Mouse (Mus musculus) MEL (cell line): Measurements from ENCODE around the gene BC052040. TPM values are rescaled to one million over a fixed set of nuclear protein-coding genes. Genes with fewer than 3 reads are reported as not detected.

Experiments
- DNase-seq: peaks from one replicate; pipeline ENCODE4 v3.0.0; 2011; ENCODE audit warnings: low read depth, low spot score
- H3K27ac ChIP-seq: 2 replicates; pipeline ENCODE4 v1.5.1; 2012; ENCODE audit warnings: low read depth, mild to moderate bottlenecking, control low read depth, low read length, moderate library complexity; ENCODE audit not compliant: control insufficient read depth
- H3K27me3 ChIP-seq, 2 experiments: fragments of 150-350 bp in 1 of 2; sonication (generic) in 1 of 2; 2 replicates each; pipeline ENCODE4 v1.6.1; 2012; ENCODE audit warnings: low read length in 2 of 2, mild to moderate bottlenecking in 2 of 2, improper control_type of control experiment in 1 of 2, moderate library complexity in 1 of 2; ENCODE audit not compliant: insufficient read depth in 2 of 2, control insufficient read depth in 1 of 2
- H3K36me3 ChIP-seq, 2 experiments: 2 replicates each; pipeline ENCODE4 v1.6.1; 2012 to 2014; ENCODE audit warnings: low read length in 2 of 2, improper control_type of control experiment in 1 of 2, inconsistent platforms in 1 of 2, mild to moderate bottlenecking in 1 of 2; ENCODE audit not compliant: insufficient read depth in 2 of 2, control insufficient read depth in 1 of 2
- H3K4me1 ChIP-seq, 2 experiments: fragments of 150-350 bp in 1 of 2; sonication (generic) in 1 of 2; 2 replicates each; pipeline ENCODE4 v1.6.1; 2012; ENCODE audit warnings: low read length in 2 of 2, improper control_type of control experiment in 1 of 2, mild to moderate bottlenecking in 1 of 2; ENCODE audit not compliant: insufficient read depth in 2 of 2, control insufficient read depth in 1 of 2
- H3K4me3 ChIP-seq, 2 experiments: fragments of 150-350 bp in 1 of 2; sonication (generic) in 1 of 2; 2 replicates each; pipeline ENCODE4 v1.5.1; 2012; ENCODE audit warnings: low read depth in 2 of 2, low read length in 2 of 2, mild to moderate bottlenecking in 2 of 2, moderate library complexity in 2 of 2, control low read depth in 1 of 2, improper control_type of control experiment in 1 of 2; ENCODE audit not compliant: control insufficient read depth in 1 of 2, insufficient read depth in 1 of 2
- H3K79me2 ChIP-seq: 2 replicates; pipeline ENCODE4 v1.6.1; 2012; ENCODE audit warnings: mild to moderate bottlenecking, low read length, moderate library complexity; ENCODE audit not compliant: control insufficient read depth, poor library complexity, insufficient read depth
- H3K9ac ChIP-seq: 2 replicates; pipeline ENCODE4 v1.6.1; 2012; ENCODE audit warnings: low read depth, mild to moderate bottlenecking, control low read depth, low read length, moderate library complexity; ENCODE audit not compliant: control insufficient read depth, poor library complexity, severe bottlenecking
- H3K9me3 ChIP-seq: fragments of 150-350 bp; sonication (generic); replicated peaks from 2 replicates; pipeline ENCODE4 v1.6.1; 2012; ENCODE audit warnings: mild to moderate bottlenecking, low read length, improper control_type of control experiment, moderate library complexity; ENCODE audit not compliant: insufficient read depth
- CTCF ChIP-seq, 3 experiments: IDR thresholded peaks in 2 of 3; conservative IDR thresholded peaks in 1 of 3; 2 replicates each; pipeline ENCODE4 v1.5.1; 2011 to 2012; ENCODE audit warnings: low read length in 3 of 3, low read depth in 2 of 3, mild to moderate bottlenecking in 2 of 3, improper control_type of control experiment in 1 of 3, inconsistent platforms in 1 of 3, mixed read lengths in 1 of 3, moderate library complexity in 1 of 3; ENCODE audit not compliant: control insufficient read depth in 1 of 3, insufficient read depth in 1 of 3, poor library complexity in 1 of 3, severe bottlenecking in 1 of 3
- E2F4 ChIP-seq: IDR thresholded peaks from 2 replicates; pipeline ENCODE4 v1.6.1; 2011; ENCODE audit warnings: low read depth, low read length, improper control_type of control experiment, borderline replicate concordance
- ELF1 ChIP-seq: IDR thresholded peaks from 2 replicates; pipeline ENCODE4 v1.6.1; 2014; ENCODE audit warnings: low read depth, mild to moderate bottlenecking, inconsistent platforms, low read length, improper control_type of control experiment, moderate library complexity
- EP300 ChIP-seq, 2 experiments: IDR thresholded peaks; 2 replicates each; pipeline ENCODE4 v1.6.1; 2011; ENCODE audit warnings: improper control_type of control experiment in 2 of 2, low read length in 2 of 2, low read depth in 1 of 2, mild to moderate bottlenecking in 1 of 2
- ETS1 ChIP-seq: IDR thresholded peaks from 2 replicates; pipeline ENCODE4 v1.6.1; 2012; ENCODE audit warnings: low read depth, mild to moderate bottlenecking, inconsistent platforms, low read length, improper control_type of control experiment, moderate library complexity
- GABPA ChIP-seq: IDR thresholded peaks from 2 replicates; pipeline ENCODE4 v1.6.1; 2012; ENCODE audit warnings: low read depth, mild to moderate bottlenecking, inconsistent platforms, low read length, improper control_type of control experiment, moderate library complexity
- JUND ChIP-seq: IDR thresholded peaks from 2 replicates; pipeline ENCODE4 v1.6.1; 2011; ENCODE audit warnings: low read depth, mild to moderate bottlenecking, improper control_type of control experiment, low read length
- KAT2A ChIP-seq: conservative IDR thresholded peaks from 2 replicates; pipeline ENCODE4 v1.6.1; 2012; ENCODE audit warnings: low read depth, low read length, improper control_type of control experiment, inconsistent platforms
- MAFK ChIP-seq: IDR thresholded peaks from 2 replicates; pipeline ENCODE4 v1.6.1; 2011; ENCODE audit warnings: low read depth, mild to moderate bottlenecking, low read length, improper control_type of control experiment, borderline replicate concordance
- MAZ ChIP-seq: IDR thresholded peaks from 2 replicates; pipeline ENCODE4 v1.6.1; 2012; ENCODE audit warnings: low read depth, mild to moderate bottlenecking, inconsistent platforms, low read length, improper control_type of control experiment
- MEF2A ChIP-seq: IDR thresholded peaks from 2 replicates; pipeline ENCODE4 v1.6.1; 2014; ENCODE audit warnings: low read depth, mild to moderate bottlenecking, inconsistent platforms, low read length, improper control_type of control experiment; ENCODE audit not compliant: poor library complexity, insufficient replicate concordance, severe bottlenecking; ENCODE audit errors: extremely low read depth
- MXI1 ChIP-seq: IDR thresholded peaks from 2 replicates; pipeline ENCODE4 v1.6.1; 2011; ENCODE audit warnings: mild to moderate bottlenecking, low read depth, low read length, improper control_type of control experiment
- NELFE ChIP-seq: IDR thresholded peaks from 2 replicates; pipeline ENCODE4 v1.6.1; 2011; ENCODE audit warnings: low read depth, low read length, improper control_type of control experiment
- POLR2AphosphoS2 ChIP-seq: IDR thresholded peaks from 2 replicates; pipeline ENCODE4 v1.6.1; 2011; ENCODE audit warnings: low read length, improper control_type of control experiment
- POLR2AphosphoS5 ChIP-seq: IDR thresholded peaks from 2 replicates; pipeline ENCODE4 v1.6.1; 2012; ENCODE audit warnings: low read depth, borderline replicate concordance, mild to moderate bottlenecking, inconsistent platforms, low read length, moderate library complexity, mixed read lengths
- SIN3A ChIP-seq: IDR thresholded peaks from 2 replicates; pipeline ENCODE4 v1.6.1; 2012; ENCODE audit warnings: low read length, improper control_type of control experiment, inconsistent platforms
- SMC3 ChIP-seq: IDR thresholded peaks from 2 replicates; pipeline ENCODE4 v1.6.1; 2011; ENCODE audit warnings: low read depth, low read length, improper control_type of control experiment
- TBP ChIP-seq: IDR thresholded peaks from 2 replicates; pipeline ENCODE4 v1.8.0; 2011; ENCODE audit warnings: low read depth, low read length, improper control_type of control experiment
- USF1 ChIP-seq: IDR thresholded peaks from 2 replicates; pipeline ENCODE4 v1.6.1; 2014; ENCODE audit warnings: low read depth, mild to moderate bottlenecking, inconsistent platforms, low read length, improper control_type of control experiment, moderate library complexity
- USF2 ChIP-seq, 2 experiments: IDR thresholded peaks; 2 replicates each; pipeline ENCODE4 v1.6.1; 2011 to 2012; ENCODE audit warnings: improper control_type of control experiment in 2 of 2, low read length in 2 of 2, borderline replicate concordance in 1 of 2, inconsistent platforms in 1 of 2, low read depth in 1 of 2, mild to moderate bottlenecking in 1 of 2; ENCODE audit not compliant: insufficient read depth in 1 of 2
- ZNF384 ChIP-seq: IDR thresholded peaks from 2 replicates; pipeline ENCODE4 v1.6.1; 2012; ENCODE audit warnings: low read depth, mild to moderate bottlenecking, inconsistent platforms, low read length, improper control_type of control experiment
- polyA plus RNA-seq, 2 experiments: library from polyadenylated mRNA; stranded (reverse) in 1 of 2; unstranded in 1 of 2; fragments of >175 nt in 1 of 2; fragments of >200 nt in 1 of 2; gene quantifications; 2 replicates each; pipeline versions ENCODE4 v1.2.1 to v1.2.4; 2012; ENCODE audit warnings: low replicate concordance in 2 of 2, low read depth in 1 of 2; ENCODE audit not compliant: insufficient read length in 2 of 2, insufficient read depth in 1 of 2, missing spikeins in 1 of 2
- total RNA-seq: library from RNA; depleted of rRNA; stranded (reverse); fragments of 300-350 nt; gene quantifications from 2 replicates; pipeline ENCODE4 v1.2.3, GENCODE M21; 2012

The BC052040 gene
- total and polyA plus RNA-seq, 3 experiments, result 5.3 to 18.2 TPM; not detected in 1

GRCm38 (mm10) chr2:115562155-115562827 is 19.2 kb upstream of the BC052040 start:
- DNase-seq, result no peak
- H3K9ac ChIP-seq, result no peak overlapping the region
- H3K4me3 ChIP-seq, result no peak overlapping the region
- H3K79me2 ChIP-seq, result no peaks in the 10 kb centered on the region
- no peaks in the 10 kb centered on the region for H3K27me3 ChIP-seq
- no peaks in the 10 kb centered on the region for H3K4me1 ChIP-seq
- no peaks in the 10 kb centered on the region for H3K36me3 ChIP-seq
- no peaks in the 10 kb centered on the region for H3K9me3 ChIP-seq
- TF ChIP-seq NELFE (no peak), SIN3A (no peak), POLR2AphosphoS5 (no peak), E2F4 (no peak), ELF1 (no peak), KAT2A (no peak), SMC3 (no peak), GABPA (no peak), MXI1 (no peak), ETS1 (no peak), TBP (no peak), MAZ (no peak), CTCF (IDR thresholded peaks at IDR 0.05 in 2 of 3, conservative IDR thresholded peaks at IDR 0.05 in 1 of 3; ENCODE audit: control insufficient read depth in 1 of 3, insufficient read depth in 1 of 3, low read depth in 2 of 3, low read length in 3 of 3, poor library complexity in 1 of 3, severe bottlenecking in 1 of 3) (no peak), EP300 (IDR thresholded peaks at IDR 0.05; ENCODE audit: low read depth in 1 of 2, low read length in 2 of 2) (no peak), MAFK (no peak), MEF2A (no peak), ZNF384 (no peak), POLR2AphosphoS2 (no peak)
- no peak overlapping the region for H3K27ac ChIP-seq

- no peak overlapping the region for H3K9ac ChIP-seq
- no peak for DNase-seq
- no peak overlapping the region for H3K4me3 ChIP-seq
- H3K27ac ChIP-seq, result no peak overlapping the region
- no peaks in the 10 kb centered on the region for H3K27me3 ChIP-seq
- TF ChIP-seq POLR2AphosphoS2, result no peak
- TF ChIP-seq USF1, result no peak
- no peak for TF ChIP-seq ZNF384
- TF ChIP-seq ETS1, result no peak
- no peak for TF ChIP-seq MAZ
- no peak for TF ChIP-seq JUND
- no peak for TF ChIP-seq EP300 (IDR thresholded peaks at IDR 0.05; ENCODE audit: low read depth in 1 of 2, low read length in 2 of 2)
- TF ChIP-seq NELFE, result no peak
- no peak for TF ChIP-seq SMC3
- no peak for TF ChIP-seq USF2 (IDR thresholded peaks at IDR 0.05; ENCODE audit: borderline replicate concordance in 1 of 2, insufficient read depth in 1 of 2, low read depth in 1 of 2, low read length in 2 of 2)
- no peaks in the 10 kb centered on the region for H3K36me3 ChIP-seq
- H3K79me2 ChIP-seq, result no peaks in the 10 kb centered on the region
- no peaks in the 10 kb centered on the region for H3K9me3 ChIP-seq
- H3K4me1 ChIP-seq, result no peaks in the 10 kb centered on the region
These were observed 18.0 kb upstream of the BC052040 start for GRCm38 (mm10) chr2:115563436-115564093.
